Mouse (Mus musculus) testis, postnatal 10 days (tissue): ENCODE measurements around the gene Ppig.

ENCODE experiments used
- DNase-seq: peaks from one replicate; pipeline ENCODE4 v3.0.0; 2021; ENCODE audit warnings: low spot score

The Ppig gene

DNA sequence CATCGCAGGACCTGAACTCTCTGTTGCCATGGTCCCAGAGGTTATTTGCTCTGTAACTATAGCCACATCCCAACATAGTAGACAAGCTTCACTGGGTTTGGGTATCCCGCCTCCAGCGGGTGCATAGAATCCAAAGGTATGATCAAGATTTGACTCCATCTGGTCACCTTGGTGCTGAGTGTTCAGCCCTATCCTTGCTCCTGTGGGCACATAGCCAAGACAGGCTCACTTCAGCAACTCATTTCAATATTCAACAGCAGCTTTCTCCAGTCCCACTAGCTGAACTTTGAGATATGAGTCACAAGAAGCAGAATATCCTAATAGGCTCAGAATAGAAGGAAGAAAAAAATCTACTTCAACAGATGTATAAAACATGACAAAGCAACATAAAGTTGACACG lies 41.0 kb downstream of the Ppig start:
- no peak for DNase-seq

DNA sequence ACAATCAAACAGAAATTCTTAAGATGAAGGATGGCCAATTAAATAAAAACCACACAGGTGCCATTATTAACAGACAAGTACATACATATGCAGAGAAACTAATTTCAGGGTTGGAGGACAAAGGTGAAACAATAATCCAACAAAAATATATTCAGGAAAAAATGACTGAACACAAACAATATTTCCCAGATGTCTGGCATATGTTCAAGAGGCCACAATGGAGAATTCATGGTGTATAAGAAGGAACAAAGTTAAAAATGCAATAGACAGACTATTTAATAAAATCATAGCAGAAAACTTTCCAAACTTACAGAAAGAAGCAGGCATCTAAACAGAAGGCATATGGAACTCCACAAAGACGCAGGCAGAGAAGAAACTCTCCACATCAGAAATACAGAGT lies 42.4 kb downstream of the Ppig start:
- DNase-seq = no peak

DNA sequence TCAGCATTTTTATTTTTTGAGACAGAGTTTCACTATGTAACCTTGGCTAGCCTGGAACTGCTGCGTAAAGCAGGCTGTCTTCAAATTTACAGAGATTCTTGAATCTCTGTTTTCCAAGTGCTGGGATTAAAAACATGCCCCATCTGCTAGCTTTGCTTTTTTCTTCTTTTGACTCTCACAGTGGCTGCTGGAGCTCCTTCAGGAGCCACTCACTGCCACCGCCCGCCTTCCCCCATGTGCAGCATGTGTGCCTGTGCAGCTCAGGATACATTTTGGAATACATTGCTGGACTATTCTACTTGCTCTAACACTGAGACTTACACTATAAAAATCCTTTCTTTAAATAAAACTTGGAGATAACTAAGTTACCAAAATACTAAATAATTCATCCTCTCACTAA lies 51.0 kb downstream of the Ppig start:
- no peak for DNase-seq

DNA sequence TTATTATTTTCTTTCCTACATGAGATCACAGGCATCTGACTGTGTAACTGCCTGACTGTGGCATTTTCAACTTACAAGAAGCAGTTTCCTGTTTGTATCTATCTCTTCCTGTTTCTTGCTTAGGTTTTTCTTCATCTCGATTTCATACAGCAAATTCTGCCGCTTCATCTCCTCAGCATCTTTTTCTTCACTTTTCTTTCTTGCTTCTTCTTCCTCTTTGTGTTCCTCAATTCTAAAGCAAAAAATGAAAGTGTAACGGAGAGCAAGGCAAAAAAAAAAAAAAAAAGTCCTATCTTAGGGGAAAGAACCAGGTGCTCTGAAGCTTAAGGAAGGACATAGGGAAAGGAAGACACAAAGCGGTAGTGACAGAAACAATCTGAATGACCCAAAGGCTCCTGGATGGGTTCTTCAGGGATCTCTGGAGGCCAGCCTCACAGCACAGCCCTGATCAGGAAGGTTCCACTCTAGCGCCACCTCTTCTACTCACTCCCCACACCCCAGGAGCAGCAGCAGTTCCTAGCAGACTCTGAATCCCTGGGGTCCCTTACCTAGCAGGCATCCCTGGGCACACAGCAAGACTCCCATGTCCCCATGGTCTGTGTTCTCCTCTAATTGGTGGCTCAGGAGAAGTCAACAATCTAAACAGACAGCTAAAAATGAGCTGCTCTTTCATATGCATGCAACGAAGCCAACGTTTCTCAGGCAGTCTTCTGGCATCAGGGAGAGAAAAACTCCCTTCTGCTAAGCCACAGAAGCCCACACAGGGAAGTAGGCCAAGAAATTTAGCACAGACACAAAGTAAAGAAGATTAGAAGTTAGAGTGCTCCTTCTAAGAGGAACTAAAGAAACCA lies 55.9 kb downstream of the Ppig start:
- DNase-seq = no peak

DNA sequence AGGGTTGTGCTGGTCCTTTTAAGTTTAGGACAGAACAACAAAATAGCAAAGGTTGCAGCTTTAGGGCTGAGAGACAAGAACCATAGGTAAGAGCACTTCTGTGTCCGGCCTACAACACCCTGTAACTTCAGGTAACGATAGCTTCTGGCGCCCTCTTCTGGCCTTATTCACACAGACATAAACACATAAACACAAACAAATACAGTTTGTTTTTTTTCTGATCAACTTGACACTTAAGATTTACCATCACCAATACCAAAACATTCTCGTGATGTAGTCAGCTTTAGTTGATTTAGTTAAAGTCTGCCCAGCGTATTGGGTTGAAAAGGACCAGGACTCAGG lies 56.5 kb downstream of the Ppig start:
- DNase-seq = peak; percentile 52

DNA sequence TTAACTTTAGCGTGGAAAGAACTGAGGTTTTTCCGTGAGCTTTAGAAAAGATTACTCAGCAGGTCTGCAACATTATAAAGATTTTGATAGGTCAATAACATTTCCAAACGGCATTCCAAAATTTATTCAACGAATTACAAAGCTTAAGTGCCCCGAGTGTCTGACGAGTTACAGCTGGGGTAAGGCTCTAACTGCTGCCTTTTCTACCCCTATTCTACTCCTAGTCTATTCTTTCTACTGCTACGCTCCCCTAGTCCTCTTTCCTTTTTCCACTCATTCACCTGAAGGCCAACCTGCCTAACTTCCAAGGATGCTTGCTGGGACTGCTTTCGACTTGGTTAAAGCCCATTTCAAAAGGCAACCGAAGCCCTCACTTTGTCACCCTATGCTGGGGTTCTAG lies 66.6 kb downstream of the Ppig start:
- no peak for DNase-seq

DNA sequence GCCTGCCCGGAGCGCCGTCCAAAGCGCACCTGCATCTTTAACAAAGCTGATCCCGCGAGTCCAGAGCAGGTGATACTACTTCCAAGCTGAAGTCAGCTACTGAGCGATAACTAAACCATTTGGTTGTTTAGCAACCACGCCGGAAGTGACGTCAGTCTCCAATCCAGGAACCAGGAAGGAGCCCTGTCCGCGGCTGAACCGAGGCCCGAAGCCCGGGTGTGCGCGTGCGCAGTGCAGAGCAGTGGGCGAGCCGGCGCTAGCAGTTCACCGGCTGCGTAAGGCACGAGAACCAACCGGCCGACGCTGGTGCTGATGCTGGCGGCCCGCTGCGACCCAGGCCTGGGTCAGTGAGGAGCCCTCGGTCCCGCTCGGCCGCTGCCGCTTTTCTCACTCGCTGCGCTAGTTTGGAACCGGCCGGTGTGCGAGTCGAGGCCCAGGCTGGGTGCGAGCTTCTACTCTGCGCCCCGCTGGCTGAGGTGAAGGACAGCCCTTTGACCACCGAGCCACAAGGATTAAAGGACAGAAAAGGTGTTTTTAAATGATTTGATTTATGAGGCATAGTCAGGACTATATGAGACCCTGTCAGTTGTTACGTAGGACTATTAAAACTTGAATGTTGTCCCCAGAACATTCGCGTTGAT lies 67.2 kb downstream of the Ppig start, which contains the start of the genes Ccdc173 and Phospho2:
Gene Ccdc173 (minus strand): TSS at position 147 of the 641 bp plus-strand sequence.
Gene Phospho2 (plus strand): TSS at position 195 of the 641 bp plus-strand sequence.
- DNase-seq = peak; percentile 99

DNA sequence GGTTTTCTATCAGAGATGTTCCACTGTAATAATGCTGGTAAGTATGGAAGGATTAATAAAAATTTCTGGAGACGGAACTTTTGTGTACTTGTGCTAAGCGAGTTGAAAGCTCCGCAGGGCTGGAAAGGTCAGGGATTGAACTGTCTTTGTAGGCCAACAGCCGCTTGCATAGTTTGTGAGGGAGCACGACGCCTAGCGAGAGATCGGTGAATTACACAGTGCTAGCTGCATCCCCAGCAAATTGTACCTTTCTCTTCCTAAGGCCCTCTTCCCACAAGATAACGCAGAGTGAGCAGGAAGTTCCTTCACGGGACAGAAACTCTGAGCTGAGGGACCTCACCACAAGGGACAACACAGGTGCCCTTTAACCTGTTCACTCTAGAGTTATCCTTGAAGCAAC lies 67.9 kb downstream of the Ppig start:
- DNase-seq = peak; percentile 91

DNA sequence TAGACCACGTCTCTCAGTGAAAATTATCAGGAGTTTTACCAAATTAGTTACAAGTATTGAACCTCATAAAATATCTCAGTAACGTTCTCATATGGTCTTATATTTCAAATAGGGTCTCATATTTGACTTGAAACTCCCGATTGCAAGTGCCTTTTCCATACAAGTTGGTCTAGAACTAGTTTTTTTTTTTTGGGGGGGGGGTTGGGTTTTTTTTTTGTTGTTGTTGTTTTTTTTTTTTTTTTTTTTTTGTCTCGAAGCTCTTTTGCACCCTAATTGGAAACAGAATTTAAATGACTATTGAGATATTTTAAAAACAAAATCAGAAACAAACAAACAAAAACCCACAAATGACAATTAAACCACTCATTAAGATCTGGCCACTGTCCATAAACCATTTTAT lies 68.4 kb downstream of the Ppig start:
- DNase-seq = no peak

DNA sequence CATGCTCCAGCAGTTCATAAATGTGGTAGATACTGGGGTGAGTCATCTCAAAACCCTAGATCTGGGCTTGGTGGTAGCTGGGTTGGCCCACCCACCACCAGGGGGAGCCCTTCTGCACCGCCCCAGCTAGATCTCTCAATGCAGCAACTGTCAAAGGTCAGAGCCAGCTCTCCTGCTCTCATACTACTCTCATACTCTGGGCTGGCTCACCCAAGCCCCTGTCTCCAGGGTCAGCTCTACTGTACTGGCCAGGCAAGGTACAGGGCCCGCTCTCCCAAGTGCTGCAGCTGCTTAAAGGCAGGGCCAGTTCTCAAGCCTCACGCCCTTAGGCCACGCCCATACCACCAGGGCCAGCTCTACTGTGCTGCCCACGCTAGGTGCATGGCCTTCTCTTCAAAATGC lies 80.6 kb downstream of the Ppig start:
- DNase-seq = peak; percentile 86
